Mouse (Mus musculus) megakaryocyte, embryonic 14.5 days (primary cell): ENCODE results near the gene Rara.

Experiments used
- FLI1 ChIP-seq: IDR thresholded peaks from 2 replicates; pipeline ENCODE4 v1.6.1; 2012; ENCODE audit warnings: low read length, inconsistent platforms, mixed read lengths
- GATA1 ChIP-seq: IDR thresholded peaks from 3 replicates; pipeline ENCODE4 v1.6.1; 2012; ENCODE audit warnings: mixed read lengths, low read length, inconsistent platforms, borderline replicate concordance

GRCm38 (mm10) chr11:98934367-98934766 is 6.7 kb downstream of the Rara start:
- TF ChIP-seq GATA1 (no peak), FLI1 (no peak)
